Mouse (Mus musculus) bone marrow, adult 2 months (tissue): ENCODE results near the gene Polr2c. TPM values are rescaled to one million over a fixed set of nuclear protein-coding genes. Genes with fewer than 3 reads are reported as not detected.
A peak's percentile ranks its signal among the peaks of the same experiment; 100 is the strongest.

ENCODE experiments used
- H3K27ac ChIP-seq: fragments of 200-500 bp; 2 replicates; pipeline ENCODE4 v1.5.1; 2012; ENCODE audit warnings: low read depth, mild to moderate bottlenecking, control low read depth, inconsistent platforms, low read length; ENCODE audit not compliant: control insufficient read depth, poor library complexity, insufficient read depth
- H3K4me1 ChIP-seq: fragments of 200-500 bp; 2 replicates; pipeline ENCODE4 v1.6.1; 2011; ENCODE audit warnings: low read length; ENCODE audit not compliant: control insufficient read depth, insufficient read depth
- H3K4me3 ChIP-seq: fragments of 200-500 bp; replicated peaks from 2 replicates; pipeline ENCODE3; 2011; ENCODE audit warnings: mild to moderate bottlenecking, low read depth, low read length, control low read depth; ENCODE audit not compliant: control insufficient read depth
- CTCF ChIP-seq: fragments of 200-500 bp; IDR thresholded peaks from 2 replicates; pipeline ENCODE4 v1.5.1; 2011; ENCODE audit warnings: low read length, control low read depth; ENCODE audit not compliant: control insufficient read depth, insufficient read depth
- POLR2A ChIP-seq: fragments of 200-500 bp; IDR thresholded peaks from 2 replicates; pipeline ENCODE4 v1.6.1; 2011; ENCODE audit warnings: low read depth, mild to moderate bottlenecking, control low read depth, low read length, borderline replicate concordance; ENCODE audit not compliant: control insufficient read depth
- WGBS: fragments of 180-500 bp; shearing (Covaris S2); methylation state at CpG from one replicate; pipeline ENCODE4 v1.1.7; 2018; 5-methylcytosine and 5-hydroxymethylcytosine counted together
- polyA plus RNA-seq: library from polyadenylated mRNA; stranded (reverse); fragments of >200 nt; gene quantifications from 2 replicates; pipeline ENCODE4 v1.2.4, GENCODE M21; 2011; ENCODE audit warnings: low replicate concordance; ENCODE audit not compliant: missing spikeins, insufficient read depth, insufficient read length

Gene Polr2c
- polyA plus RNA-seq, 1 experiment = 37.9 TPM

DNA sequence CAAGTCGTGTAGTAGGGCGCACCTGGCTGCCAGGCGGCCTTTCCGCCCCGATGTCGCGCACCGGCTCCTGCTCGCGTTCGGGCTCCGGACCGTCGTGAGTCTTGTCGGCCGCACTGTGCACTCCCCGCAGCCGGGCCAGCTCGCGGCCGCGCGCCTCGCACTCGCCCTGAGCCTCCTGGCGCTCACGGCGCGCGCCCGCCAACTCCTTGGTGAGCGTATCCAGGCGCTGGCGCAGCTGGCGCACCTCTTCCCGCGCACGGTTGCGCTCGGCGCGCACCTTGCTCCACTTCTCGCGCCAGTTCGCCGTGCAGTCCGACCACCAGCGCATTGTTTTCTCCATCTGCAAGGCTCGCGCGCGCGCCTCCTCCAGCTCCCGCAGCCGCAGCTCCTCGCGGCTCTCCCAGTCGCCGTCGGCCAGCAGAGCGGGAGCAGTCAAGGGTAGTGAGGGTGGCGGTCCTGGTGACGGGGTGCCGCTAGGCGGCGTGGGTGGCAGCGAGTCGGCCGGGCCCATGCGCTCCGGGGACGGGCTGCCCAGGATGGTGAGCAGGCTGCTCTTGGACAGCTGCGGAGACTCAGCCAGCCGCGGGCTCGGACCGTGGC lies 55.9 kb downstream of the Polr2c start:
- no peak for TF ChIP-seq POLR2A
- TF ChIP-seq CTCF = no peak
- Histone ChIP-seq H3K4me1 (no peaks in the 10 kb centered on the region), H3K27ac (no peak overlapping the region), H3K4me3 (no peak overlapping the region)
- 79% methylated on average over 77 of the region's 77 CpGs for WGBS

DNA sequence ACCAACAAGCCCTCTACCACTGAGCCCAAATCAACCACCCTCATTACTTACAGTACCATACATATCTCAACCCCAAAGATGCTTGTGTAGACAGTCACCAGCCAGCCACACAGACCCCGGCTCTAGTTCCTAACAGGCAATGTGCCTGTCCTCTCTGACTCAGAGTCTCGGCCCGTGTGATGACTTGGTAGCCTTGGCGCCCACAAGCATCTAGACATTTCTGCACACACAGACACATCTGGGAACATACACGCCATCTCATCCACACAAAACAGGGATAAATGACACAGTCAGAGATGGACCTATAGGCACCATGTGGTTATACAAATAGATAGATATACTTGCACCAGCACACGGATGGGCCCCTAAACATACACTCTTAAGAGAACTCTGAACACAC lies 57.0 kb downstream of the Polr2c start:
- 82% methylated on average over 6 of the region's 6 CpGs for WGBS
- Histone ChIP-seq H3K27ac (no peak overlapping the region), H3K4me3 (no peak overlapping the region), H3K4me1 (no peaks in the 10 kb centered on the region)
- TF ChIP-seq POLR2A = no peak
- no peak for TF ChIP-seq CTCF

DNA sequence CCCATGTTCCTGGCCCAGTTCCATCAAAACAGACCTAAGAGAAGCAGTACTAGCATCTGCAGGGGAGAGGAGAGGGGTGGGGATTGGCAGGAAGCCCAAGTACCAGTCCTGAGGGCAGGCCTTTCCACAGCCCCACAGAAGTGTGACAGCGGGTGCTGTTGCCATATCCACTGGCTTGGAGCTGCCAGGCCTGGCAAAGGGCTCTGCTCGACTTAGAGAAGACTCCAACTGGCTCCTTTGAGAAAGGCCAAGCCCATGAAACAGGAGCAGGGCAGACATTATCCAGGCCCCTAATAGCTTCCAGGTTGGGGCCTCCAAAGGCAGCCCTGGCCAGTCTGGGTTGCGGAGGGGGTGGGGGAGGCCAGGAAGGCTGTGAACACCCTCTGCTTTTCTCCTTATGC lies 57.5 kb downstream of the Polr2c start:
- Histone ChIP-seq H3K4me3 (no peak overlapping the region), H3K27ac (no peak overlapping the region), H3K4me1 (no peaks in the 10 kb centered on the region)
- 52% methylated on average over 3 of the region's 3 CpGs for WGBS
- TF ChIP-seq POLR2A = no peak
- no peak for TF ChIP-seq CTCF

DNA sequence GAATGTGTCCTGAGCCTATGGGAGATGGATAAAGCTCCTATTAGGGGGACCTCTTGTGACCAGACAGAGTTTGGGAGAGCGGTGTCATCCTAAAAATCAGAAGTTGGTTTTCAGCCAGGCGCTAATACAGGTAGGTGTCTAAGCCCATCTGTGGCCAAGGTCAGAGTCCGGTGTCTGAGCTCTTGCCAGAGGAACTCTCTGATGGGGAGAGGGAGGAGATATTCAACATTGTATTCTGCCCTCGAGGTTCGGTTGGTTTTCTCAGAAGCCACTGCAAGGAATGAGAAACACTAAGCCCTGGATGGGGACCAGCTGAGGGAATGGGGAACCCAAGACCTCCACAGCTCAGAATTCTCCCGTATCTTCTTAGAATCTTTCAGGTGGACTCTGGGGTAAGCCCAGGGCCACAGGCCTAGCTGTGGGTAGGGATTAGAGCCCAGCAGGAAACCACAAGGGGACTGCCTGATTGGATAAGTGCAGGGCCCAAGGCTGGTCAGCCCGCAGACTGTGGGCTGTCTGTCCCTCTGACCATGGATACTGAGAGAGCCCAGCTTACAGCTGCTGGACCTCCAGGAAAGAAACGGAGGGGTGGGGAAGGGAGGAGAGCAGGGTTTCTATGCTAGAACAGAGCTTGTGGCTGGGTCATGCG lies 59.2 kb downstream of the Polr2c start:
- 32% methylated on average over 9 of the region's 9 CpGs for WGBS
- TF ChIP-seq POLR2A (no peak), CTCF (no peak)
- Histone ChIP-seq H3K27ac (no peak overlapping the region), H3K4me3 (no peak overlapping the region), H3K4me1 (no peaks in the 10 kb centered on the region)

DNA sequence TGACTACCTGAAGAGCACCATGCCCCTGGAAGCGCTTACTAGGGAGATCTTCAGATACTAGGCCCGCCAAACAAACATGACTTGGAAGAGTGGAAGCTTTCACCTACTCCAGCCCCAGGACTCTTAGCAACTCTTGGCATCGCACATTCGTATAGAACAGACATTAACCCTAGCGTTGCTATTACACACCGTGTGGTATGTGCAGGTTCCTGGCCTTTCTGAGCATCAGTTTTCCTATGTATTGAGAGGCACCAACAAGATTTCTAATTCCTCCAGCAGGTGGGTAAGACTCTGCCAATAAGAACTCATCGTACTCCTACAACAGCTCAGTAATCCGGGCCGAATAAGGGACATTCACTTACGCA lies 59.7 kb downstream of the Polr2c start:
- H3K27ac ChIP-seq = no peak overlapping the region
- no peaks in the 10 kb centered on the region for H3K4me1 ChIP-seq
- WGBS = 15% methylated on average over 10 of the region's 10 CpGs
- H3K4me3 ChIP-seq = peak overlapping the region; percentile 52
- TF ChIP-seq POLR2A (no peak), CTCF (no peak)

DNA sequence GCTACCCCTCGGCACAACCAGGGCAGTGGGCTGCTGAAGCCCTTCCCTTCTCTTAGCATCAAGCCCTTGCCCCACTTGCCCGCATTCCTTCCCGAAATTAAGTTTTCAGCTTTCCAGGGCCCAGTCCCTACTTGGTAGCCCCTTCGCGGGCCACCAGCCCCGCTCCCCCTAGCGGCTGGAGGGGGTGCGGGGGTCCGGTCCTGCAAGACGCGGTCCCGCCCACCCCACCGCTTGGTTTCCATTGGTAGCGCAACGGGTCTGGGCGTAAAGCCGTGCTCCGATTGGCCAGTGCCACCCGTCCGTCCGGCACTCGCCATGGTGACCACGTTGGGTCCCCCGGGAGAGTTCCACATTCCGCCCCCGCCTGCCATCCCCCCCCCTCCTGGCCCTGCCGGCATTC lies 60.1 kb downstream of the Polr2c start:
- WGBS = 1% methylated on average over 25 of the region's 27 CpGs
- no peak; the same call in 1 of the 2 replicates for TF ChIP-seq POLR2A
- TF ChIP-seq CTCF = peak; percentile 33; the same call in 1 of the 2 replicates
- no peak overlapping the region for H3K27ac ChIP-seq
- H3K4me3 ChIP-seq = peak overlapping the region; percentile 56
- no peaks in the 10 kb centered on the region; the same call in 1 of the 2 replicates for H3K4me1 ChIP-seq

DNA sequence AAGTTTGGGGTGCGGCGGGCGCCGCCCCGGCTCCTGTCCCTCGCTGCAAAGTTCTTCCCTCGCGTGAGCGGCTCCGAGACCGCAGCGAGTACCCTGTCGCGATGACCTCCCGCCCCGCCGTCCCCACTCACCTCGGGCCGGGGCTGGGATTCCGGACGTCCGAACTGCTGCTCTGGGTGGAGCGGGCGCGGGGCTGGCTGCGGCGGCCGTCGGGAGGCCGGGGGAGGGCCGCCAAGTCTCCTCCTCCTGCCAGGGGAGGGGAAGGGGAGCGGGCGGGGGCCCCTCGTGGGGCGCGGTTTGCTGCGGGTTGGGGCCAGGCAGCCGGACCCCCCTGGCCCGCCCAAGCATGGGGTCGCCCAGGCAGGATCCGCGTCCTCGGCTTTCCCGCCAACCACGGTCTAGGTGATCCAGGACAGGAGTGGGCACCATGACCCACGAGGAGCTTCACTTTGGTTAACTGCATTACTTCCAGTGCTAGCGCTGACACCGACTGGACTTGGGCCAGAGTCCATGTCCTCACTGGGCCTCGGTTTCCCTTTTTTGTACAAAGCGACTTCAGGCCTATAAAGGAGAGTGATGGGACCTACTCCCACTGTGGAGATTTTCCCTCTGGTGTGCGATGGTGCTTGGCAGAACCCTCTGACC lies 60.7 kb downstream of the Polr2c start, which contains the start of gene Ccdc102a:
Gene Ccdc102a (minus strand): TSS at position 248 of the 645 bp plus-strand sequence.
- Histone ChIP-seq H3K4me1 (no peaks in the 10 kb centered on the region; the same call in 1 of the 2 replicates), H3K4me3 (peak within 1 kb of the TSS; percentile 56), H3K27ac (no peak within 1 kb of the TSS)
- TF ChIP-seq POLR2A = no peak
- TF ChIP-seq CTCF = no peak
- 8% methylated on average over 40 of the region's 51 CpGs for WGBS

DNA sequence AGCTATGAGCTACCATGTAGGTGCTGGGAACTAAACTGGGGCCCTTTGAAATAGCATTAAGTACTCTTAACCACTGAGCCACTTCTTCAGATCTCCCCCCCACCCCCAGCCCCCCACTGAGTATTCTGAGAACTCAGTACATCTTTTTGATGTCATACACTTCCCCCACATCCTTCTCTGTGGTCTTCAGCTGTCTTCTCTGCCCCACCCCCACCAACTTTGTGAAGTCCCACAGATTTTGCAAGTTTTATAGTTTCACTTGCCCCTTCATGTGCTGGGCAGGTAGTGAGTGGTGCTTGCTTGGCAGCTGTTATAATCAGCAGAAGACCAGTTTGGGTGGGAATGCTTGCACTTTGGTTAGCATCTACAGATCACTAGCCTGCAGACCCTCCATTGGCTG lies 62.0 kb downstream of the Polr2c start:
- H3K27ac ChIP-seq = peak overlapping the region; percentile 30; the same call in 1 of the 2 replicates
- H3K4me3 ChIP-seq = no peak overlapping the region

More for the DNA sequence above, 62.0 kb downstream of the Polr2c start:
- TF ChIP-seq CTCF = no peak
- TF ChIP-seq POLR2A = no peak
- no peaks in the 10 kb centered on the region; the same call in 1 of the 2 replicates for H3K4me1 ChIP-seq
